Mouse (Mus musculus) lung, postnatal 36 days (tissue): Measurements from ENCODE around the gene Doc2a.
A peak's percentile ranks its signal among the peaks of the same experiment; 100 is the strongest.
"Not testable (repeated sequence)": the region's sequence is repeated elsewhere in the genome, so short reads cannot be mapped to it uniquely, and the experiment has no call there.

Source experiments
- DNase-seq: peaks from one replicate; pipeline ENCODE4 v3.0.0; 2022; ENCODE audit warnings: mixed read lengths

Gene Doc2a

GRCm38 (mm10) chr7:126869780-126870519, 22.7 kb downstream of the Doc2a start:
- DNase-seq: no peak

- no peak for DNase-seq
These were observed 23.3 kb downstream of the Doc2a start for GRCm38 (mm10) chr7:126870520-126870891.

- DNase-seq: no peak
These were observed 30.0 kb downstream of the Doc2a start for GRCm38 (mm10) chr7:126877239-126877638.

GRCm38 (mm10) chr7:126881040-126881439, 33.8 kb downstream of the Doc2a start:
- peak; percentile 81 for DNase-seq

- no peak for DNase-seq
These were observed 36.5 kb downstream of the Doc2a start for GRCm38 (mm10) chr7:126883731-126884181.

GRCm38 (mm10) chr7:126884286-126885164, 37.3 kb downstream of the Doc2a start, which contains the start of gene Taok2:
Taok2 (minus strand) TSS chr7:126884703.
- peak; percentile 98 for DNase-seq

GRCm38 (mm10) chr7:126887281-126887680, 40.1 kb downstream of the Doc2a start:
- no peak for DNase-seq

- DNase-seq: peak; percentile 63
These were observed 41.6 kb downstream of the Doc2a start for GRCm38 (mm10) chr7:126888852-126889251.

- DNase-seq: no peak
These were observed 49.7 kb downstream of the Doc2a start for GRCm38 (mm10) chr7:126896912-126897311.

GRCm38 (mm10) chr7:126897390-126898101, 50.3 kb downstream of the Doc2a start:
- peak; percentile 69 for DNase-seq

GRCm38 (mm10) chr7:126898102-126898990, 51.1 kb downstream of the Doc2a start:
- DNase-seq: peak; percentile 97

- DNase-seq: not testable (repeated sequence)
These were observed 52.6 kb downstream of the Doc2a start for GRCm38 (mm10) chr7:126899781-126900180.
